Mouse (Mus musculus) heart, embryonic 11.5 days (tissue): Measurements from ENCODE around the gene Eci3. TPM values are rescaled to one million over a fixed set of nuclear protein-coding genes. Genes with fewer than 3 reads are reported as not detected.
"Not testable (repeated sequence)": the region's sequence is repeated elsewhere in the genome, so short reads cannot be mapped to it uniquely, and the experiment has no call there.

Experiments used
- ATAC-seq: fragments of 200-750 bp; cut with Nextera tagmentation; replicated peaks from 2 replicates; pipeline ENCODE4 v1.8.0; 2017; ENCODE audit warnings: moderate library complexity; ENCODE audit not compliant: insufficient number of reproducible peaks, low FRiP score, low TSS enrichment
- H3K27ac ChIP-seq: fragments of 300-500 bp; sonication (generic); 2 replicates; pipeline ENCODE4 v1.5.1; 2014; ENCODE audit warnings: mild to moderate bottlenecking, low read depth, low read length
- H3K27me3 ChIP-seq: fragments of 300-500 bp; sonication (generic); 2 replicates; pipeline ENCODE4 v1.6.1; 2014; ENCODE audit warnings: mild to moderate bottlenecking, low read length, mixed read lengths; ENCODE audit not compliant: control insufficient read depth, insufficient read depth
- H3K36me3 ChIP-seq: fragments of 300-500 bp; sonication (generic); 2 replicates; pipeline ENCODE4 v1.6.1; 2014; ENCODE audit warnings: mild to moderate bottlenecking, low read length, moderate library complexity, mixed read lengths; ENCODE audit not compliant: control insufficient read depth, insufficient read depth
- H3K4me1 ChIP-seq: fragments of 300-500 bp; sonication (generic); 2 replicates; pipeline ENCODE4 v1.6.1; 2014; ENCODE audit warnings: low read length; ENCODE audit not compliant: control insufficient read depth, insufficient read depth
- H3K4me2 ChIP-seq: fragments of 300-500 bp; sonication (generic); 2 replicates; pipeline ENCODE4 v1.6.1; 2014; ENCODE audit warnings: mild to moderate bottlenecking, moderate library complexity
- H3K4me3 ChIP-seq: fragments of 300-500 bp; sonication (generic); 2 replicates; pipeline ENCODE4 v1.5.1; 2014; ENCODE audit warnings: low read depth, low read length
- H3K9ac ChIP-seq: fragments of 300-500 bp; sonication (generic); 2 replicates; pipeline ENCODE4 v1.6.1; 2014; ENCODE audit warnings: mild to moderate bottlenecking, low read depth, low read length, moderate library complexity
- H3K9me3 ChIP-seq: fragments of 300-500 bp; sonication (generic); replicated peaks from 2 replicates; pipeline ENCODE4 v1.6.1; 2016; ENCODE audit warnings: low read length; ENCODE audit not compliant: control insufficient read depth
- WGBS: fragments of 180-500 bp; shearing (Covaris S2); extraction: QIAGEN DNeasy Blood & Tissue Kit; methylation state at CpG from one replicate; pipeline ENCODE4 v1.1.7; 2014; ENCODE audit not compliant: insufficient replicate concordance; 5-methylcytosine and 5-hydroxymethylcytosine counted together
- polyA plus RNA-seq: library from polyadenylated mRNA; unstranded; fragments of >200 nt; fragmentation: Nextera tagmentation; extraction: Ambion mirVana; gene quantifications from 2 replicates; pipeline ENCODE4 v1.2.1, GENCODE M21; 2014

Eci3 gene
- polyA plus RNA-seq, 1 experiment from 2014 or later: 0.39 TPM

- no peaks in the 10 kb centered on the region for H3K4me1 ChIP-seq
- WGBS: 87% methylated on average over 3 of the region's 3 CpGs
- H3K4me3 ChIP-seq: no peak overlapping the region
- no peak for ATAC-seq
- no peaks in the 10 kb centered on the region for H3K9me3 ChIP-seq
- no peaks in the 10 kb centered on the region for H3K27me3 ChIP-seq
- H3K36me3 ChIP-seq: peaks cover 13% of the 10 kb centered on the region
- H3K9ac ChIP-seq: no peak overlapping the region
- no peak overlapping the region for H3K27ac ChIP-seq
- H3K4me2 ChIP-seq: no peak overlapping the region
Observed at GRCm38 (mm10) chr13:34977410-34977809, 13.8 kb upstream of the Eci3 start.

GRCm38 (mm10) chr13:34976116-34976515 lies 12.5 kb upstream of the Eci3 start:
- Histone ChIP-seq H3K9ac (no peak overlapping the region), H3K36me3 (peaks cover 9% of the 10 kb centered on the region), H3K4me1 (no peaks in the 10 kb centered on the region), H3K27ac (no peak overlapping the region), H3K9me3 (no peaks in the 10 kb centered on the region), H3K4me2 (no peak overlapping the region), H3K27me3 (no peaks in the 10 kb centered on the region), H3K4me3 (no peak overlapping the region)
- 88% methylated on average over 4 of the region's 4 CpGs for WGBS
- ATAC-seq: no peak

- Histone ChIP-seq H3K4me3 (no peak overlapping the region), H3K9ac (no peak overlapping the region), H3K4me2 (no peak overlapping the region), H3K27ac (no peak overlapping the region), H3K4me1 (no peaks in the 10 kb centered on the region), H3K27me3 (no peaks in the 10 kb centered on the region), H3K9me3 (no peaks in the 10 kb centered on the region), H3K36me3 (no peaks in the 10 kb centered on the region; the same call in 1 of the 2 replicates)
- WGBS: 50% methylated on average over 1 of the region's 1 CpGs
- no peak for ATAC-seq
Observed at GRCm38 (mm10) chr13:34973770-34974169, 10.2 kb upstream of the Eci3 start.

GRCm38 (mm10) chr13:34973149-34973548 lies 9.5 kb upstream of the Eci3 start:
- 10% methylated on average over 1 of the region's 1 CpGs for WGBS
- H3K4me2 ChIP-seq: no peak overlapping the region
- H3K4me1 ChIP-seq: no peaks in the 10 kb centered on the region

GRCm38 (mm10) chr13:34972456-34972855 lies 8.8 kb upstream of the Eci3 start:
- H3K9me3 ChIP-seq, H3K27me3 ChIP-seq, H3K4me3 ChIP-seq, H3K9ac ChIP-seq, H3K27ac ChIP-seq, H3K4me1 ChIP-seq, H3K36me3 ChIP-seq, ATAC-seq, H3K4me2 ChIP-seq: not testable (repeated sequence)

More at GRCm38 (mm10) chr13:34973149-34973548, 9.5 kb upstream of the Eci3 start:
- no peaks in the 10 kb centered on the region; the same call in 1 of the 2 replicates for H3K36me3 ChIP-seq
- H3K9ac ChIP-seq: no peak overlapping the region
- no peak overlapping the region for H3K4me3 ChIP-seq
- ATAC-seq: no peak
- no peak overlapping the region for H3K27ac ChIP-seq
- no peaks in the 10 kb centered on the region for H3K27me3 ChIP-seq
- H3K9me3 ChIP-seq: no peaks in the 10 kb centered on the region

- not testable (repeated sequence) for H3K9ac ChIP-seq, H3K4me1 ChIP-seq, ATAC-seq, H3K4me2 ChIP-seq, H3K9me3 ChIP-seq, H3K4me3 ChIP-seq, H3K36me3 ChIP-seq, H3K27ac ChIP-seq
- H3K27me3 ChIP-seq: peaks cover 15% of the 10 kb centered on the region
- WGBS: 71% methylated on average over 9 of the region's 9 CpGs
Observed at GRCm38 (mm10) chr13:34965647-34966046, 2.0 kb upstream of the Eci3 start.

- Histone ChIP-seq H3K27me3 (peaks cover 15% of the 10 kb centered on the region), H3K4me1 (0 out of 2 replicates have a peak, but pooled peaks cover 3% of the 10 kb centered on the region), H3K4me2 (peak overlapping the region; percentile 91), H3K9me3 (no peaks in the 10 kb centered on the region), H3K27ac (no peak overlapping the region), H3K9ac (no peak overlapping the region), H3K36me3 (no peaks in the 10 kb centered on the region), H3K4me3 (peak overlapping the region; percentile 54; the same call in 1 of the 2 replicates)
- ATAC-seq: no peak
- WGBS: 7% methylated on average over 5 of the region's 5 CpGs
Observed at GRCm38 (mm10) chr13:34964866-34965265, 1.3 kb upstream of the Eci3 start.

- Histone ChIP-seq H3K27me3 (peaks cover 15% of the 10 kb centered on the region), H3K27ac (no peak overlapping the region), H3K9ac (no peak overlapping the region), H3K4me3 (peak overlapping the region; percentile 54), H3K4me2 (peak overlapping the region; percentile 91), H3K9me3 (no peaks in the 10 kb centered on the region), H3K4me1 (0 out of 2 replicates have a peak, but pooled peaks cover 3% of the 10 kb centered on the region), H3K36me3 (no peaks in the 10 kb centered on the region)
- 4% methylated on average over 14 of the region's 14 CpGs for WGBS
- no peak for ATAC-seq
Observed at GRCm38 (mm10) chr13:34964419-34964818, 809 bp upstream of the Eci3 start.

GRCm38 (mm10) chr13:34960996-34961770 lies 2.4 kb downstream of the Eci3 start:
- Histone ChIP-seq H3K4me1 (0 out of 2 replicates have a peak, but pooled peaks cover 3% of the 10 kb centered on the region), H3K27ac (no peak overlapping the region), H3K36me3 (no peaks in the 10 kb centered on the region), H3K9me3 (no peaks in the 10 kb centered on the region), H3K4me3 (no peak overlapping the region), H3K9ac (no peak overlapping the region), H3K4me2 (no peak overlapping the region), H3K27me3 (peaks cover 15% of the 10 kb centered on the region)
- no peak for ATAC-seq
- 68% methylated on average over 4 of the region's 4 CpGs for WGBS
